Comparison of ENCODE assay signal across 8 mouse cellular contexts in the genomic region with DNA sequence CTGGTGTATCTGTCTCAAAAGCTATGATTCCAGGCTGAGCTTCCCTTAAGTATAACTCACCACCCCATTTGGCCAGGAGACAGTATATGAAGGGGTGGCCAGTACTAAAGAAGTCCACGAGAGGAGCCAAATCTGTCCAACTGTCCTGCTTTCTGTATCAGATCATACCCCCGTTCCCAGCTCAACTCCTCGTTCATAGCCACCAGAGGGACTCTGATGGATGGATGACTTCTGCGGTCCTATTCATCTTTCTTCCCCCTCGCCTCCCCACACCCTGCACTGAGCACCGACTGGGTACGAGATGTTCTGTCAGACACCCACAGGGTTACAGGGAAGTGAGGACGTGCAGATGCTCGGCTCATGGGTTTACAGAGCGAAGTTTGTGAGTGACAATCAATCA.
DNase-seq lines count a peak whose midpoint lies in the region; ATAC-seq lines count a peak whose summit lies in the region.

No protein-coding gene starts in this region.

- H3K27ac ChIP-seq in embryonic facial prominence, embryonic 14.5 days (replicated peaks; ENCODE audit: low read depth, low read length) = no peak overlapping the region
- peak overlapping the region; percentile 59 for H3K27ac ChIP-seq in intestine, embryonic 16.5 days (ENCODE audit: low read length)

- no peak overlapping the region for H3K9ac ChIP-seq in embryonic facial prominence, embryonic 14.5 days (ENCODE audit: low read depth, low read length)
- H3K9ac ChIP-seq in intestine, embryonic 16.5 days (ENCODE audit: low read depth, low read length) = peak overlapping the region; percentile 54

- no peaks in the 10 kb centered on the region for H3K36me3 ChIP-seq in embryonic facial prominence, embryonic 14.5 days (ENCODE audit: control insufficient read depth, insufficient read depth, low read length)
- no peaks in the 10 kb centered on the region for H3K36me3 ChIP-seq in intestine, embryonic 16.5 days (ENCODE audit: control insufficient read depth, insufficient read depth, low read length)

- H3K4me3 ChIP-seq in embryonic facial prominence, embryonic 14.5 days (ENCODE audit: low read depth, low read length) = 0 out of 2 replicates have a peak overlapping the region, but pooled peaks have one; percentile 3
- H3K4me3 ChIP-seq in intestine, embryonic 16.5 days (ENCODE audit: low read length) = peak overlapping the region; percentile 25

- ATAC-seq in embryonic facial prominence, embryonic 14.5 days (ENCODE audit: low read depth) = no peak
- no peak for ATAC-seq in intestine, embryonic 16.5 days
- peak; percentile 48; the same call in 1 of the 2 replicates for ATAC-seq in megakaryocyte-erythroid progenitor cell, adult 5-6 weeks (replicated peaks; ENCODE audit: low FRiP score, low TSS enrichment, poor library complexity, severe bottlenecking)

- peak overlapping the region; percentile 35; the same call in 1 of the 2 replicates for H3K4me2 ChIP-seq in embryonic facial prominence, embryonic 14.5 days (ENCODE audit: low read depth, low read length)
- peak overlapping the region; percentile 49 for H3K4me2 ChIP-seq in intestine, embryonic 16.5 days (ENCODE audit: low read depth, low read length)

- H3K4me1 ChIP-seq in embryonic facial prominence, embryonic 14.5 days (ENCODE audit: control insufficient read depth, insufficient read depth, low read length) = peaks cover 10% of the 10 kb centered on the region
- H3K4me1 ChIP-seq in intestine, embryonic 16.5 days (ENCODE audit: control insufficient read depth, insufficient read depth, low read length) = peaks cover 40% of the 10 kb centered on the region

- WGBS in embryonic facial prominence, embryonic 14.5 days = 65% methylated on average over 10 of the region's 10 CpGs
- WGBS in intestine, embryonic 16.5 days = 36% methylated on average over 10 of the region's 10 CpGs

- intact Hi-C loops in left cerebral cortex, postnatal 25 days (cut with DNase I) = no loop called here

- H3K27me3 ChIP-seq in embryonic facial prominence, embryonic 14.5 days (replicated peaks; ENCODE audit: control insufficient read depth, insufficient read depth, low read length) = no peaks in the 10 kb centered on the region
- H3K27me3 ChIP-seq in intestine, embryonic 16.5 days (replicated peaks; ENCODE audit: control insufficient read depth, insufficient read depth, low read length) = no peaks in the 10 kb centered on the region

- peak; percentile 37 for DNase-seq in layer of hippocampus, adult 11-12 months (ENCODE audit: low spot score)
- no peak for DNase-seq in layer of hippocampus, postnatal 14 days (ENCODE audit: low spot score in 2 of 2)
- no peak for DNase-seq in embryonic facial prominence, embryonic 14.5 days (ENCODE audit: low spot score)
- no peak for DNase-seq in c-Kit-positive CD71-positive TER-119-positive erythroid progenitor cells, embryonic 14.5 days (ENCODE audit: low spot score)
- DNase-seq in kidney, postnatal 10 days = no peak
- DNase-seq in left cerebral cortex, postnatal 25 days (ENCODE audit: low spot score in 2 of 2) = no peak

- no peaks in the 10 kb centered on the region for H3K9me3 ChIP-seq in embryonic facial prominence, embryonic 14.5 days (ENCODE audit: control insufficient read depth, low read length)
- no peaks in the 10 kb centered on the region for H3K9me3 ChIP-seq in intestine, embryonic 16.5 days (ENCODE audit: control insufficient read depth, low read length)
